Mouse (Mus musculus): Measurements from ENCODE around the gene Fgf11. TPM values are rescaled to one million over a fixed set of nuclear protein-coding genes. Genes with fewer than 3 reads are reported as not detected.
A peak's percentile ranks its signal among the peaks of the same experiment; 100 is the strongest.

Gene Fgf11
- total RNA-seq (2021): 10 to 100 TPM; 20.0 to 21.5 TPM

GRCm38 (mm10) chr11:69801379-69801977 lies at the start of gene Fgf11:
TSS of gene Fgf11 (minus strand) at chr11:69801857.
- DNase-seq (ENCODE audit: extremely low spot score in 1 of 2, low spot score in 2 of 2): peak in 1 of 2 experiments; percentile 60
- intact Hi-C loops (cut with DNase I): loop anchor here (5.0 kb wide), 2 partner anchors 36 to 76 kb away; partner anchors contain the start of genes Nlgn2, Tmem256 and Tmem95

- DNase-seq (ENCODE audit: extremely low spot score in 1 of 2, low spot score in 2 of 2): no peak
- intact Hi-C loops (cut with DNase I): no loop called here
Observed at GRCm38 (mm10) chr11:69850754-69851153, 49.1 kb upstream of the Fgf11 start.

- intact Hi-C loops (cut with DNase I): no loop called here
- no peak for DNase-seq (ENCODE audit: extremely low spot score in 1 of 2, low spot score in 2 of 2)
Observed at GRCm38 (mm10) chr11:69849884-69850283, 48.2 kb upstream of the Fgf11 start.

GRCm38 (mm10) chr11:69849128-69849527 lies 47.5 kb upstream of the Fgf11 start:
- intact Hi-C loops (cut with DNase I): no loop called here
- DNase-seq (ENCODE audit: extremely low spot score in 1 of 2, low spot score in 2 of 2): no peak

- intact Hi-C loops (cut with DNase I): no loop called here
- DNase-seq (ENCODE audit: extremely low spot score in 1 of 2, low spot score in 2 of 2): no peak
Observed at GRCm38 (mm10) chr11:69848021-69848420, 46.4 kb upstream of the Fgf11 start.

- intact Hi-C loops (cut with DNase I): no loop called here
- DNase-seq (ENCODE audit: extremely low spot score in 1 of 2, low spot score in 2 of 2): no peak
Observed at GRCm38 (mm10) chr11:69846738-69847688, 45.4 kb upstream of the Fgf11 start.

GRCm38 (mm10) chr11:69846198-69846680 lies 44.6 kb upstream of the Fgf11 start, which contains the start of gene Plscr3:
TSS of gene Plscr3 (plus strand) at chr11:69846376.
- intact Hi-C loops (cut with DNase I): no loop called here

GRCm38 (mm10) chr11:69838714-69839104 lies 37.1 kb upstream of the Fgf11 start:
- no peak for DNase-seq (ENCODE audit: extremely low spot score in 1 of 2, low spot score in 2 of 2)
- intact Hi-C loops (cut with DNase I): loop anchor here (5.0 kb wide), 2 partner anchors 36 to 81 kb away; partner anchors contain the start of genes Fgf11 and Polr2a

More at GRCm38 (mm10) chr11:69846198-69846680, 44.6 kb upstream of the Fgf11 start, which contains the start of gene Plscr3:
- DNase-seq (ENCODE audit: extremely low spot score in 1 of 2, low spot score in 2 of 2): peak; percentile 76 to 94

GRCm38 (mm10) chr11:69837952-69838713 lies 36.5 kb upstream of the Fgf11 start, which contains the start of gene Tmem256:
TSS of gene Tmem256 (plus strand) at chr11:69838514.
- intact Hi-C loops (cut with DNase I): loop anchor here (5.0 kb wide), 2 partner anchors 36 to 81 kb away; partner anchors contain the start of genes Fgf11 and Polr2a
- peak; percentile 96 to 98 for DNase-seq (ENCODE audit: extremely low spot score in 1 of 2, low spot score in 2 of 2)

- peak in 1 of 2 experiments; percentile 91 for DNase-seq (ENCODE audit: extremely low spot score in 1 of 2, low spot score in 2 of 2)
- intact Hi-C loops (cut with DNase I): loop anchor here (5.0 kb wide), 2 partner anchors 35 to 80 kb away; partner anchors contain the start of genes Fgf11 and Polr2a
Observed at GRCm38 (mm10) chr11:69837604-69837951, 35.9 kb upstream of the Fgf11 start, which contains the start of gene Nlgn2. TSS of gene Nlgn2 (minus strand) at chr11:69837784.

GRCm38 (mm10) chr11:69836703-69837576 lies 35.3 kb upstream of the Fgf11 start:
- DNase-seq (ENCODE audit: extremely low spot score in 1 of 2, low spot score in 2 of 2): peak in 1 of 2 experiments; percentile 72
- intact Hi-C loops (cut with DNase I): loop anchor here (5.0 kb wide), 2 partner anchors 35 to 80 kb away; partner anchors contain the start of genes Fgf11 and Polr2a

- intact Hi-C loops (cut with DNase I): loop anchor here (5.0 kb wide), 2 partner anchors 34 to 79 kb away; partner anchors contain the start of genes Fgf11 and Polr2a
- DNase-seq (ENCODE audit: extremely low spot score in 1 of 2, low spot score in 2 of 2): no peak
Observed at GRCm38 (mm10) chr11:69835966-69836335, 34.3 kb upstream of the Fgf11 start.

- intact Hi-C loops (cut with DNase I): loop anchor here (5.0 kb wide), 2 partner anchors 33 to 78 kb away; partner anchors contain the start of genes Fgf11 and Polr2a
- no peak for DNase-seq (ENCODE audit: extremely low spot score in 1 of 2, low spot score in 2 of 2)
Observed at GRCm38 (mm10) chr11:69835326-69835965, 33.8 kb upstream of the Fgf11 start.

GRCm38 (mm10) chr11:69834001-69834549 lies 32.4 kb upstream of the Fgf11 start:
- no peak for DNase-seq (ENCODE audit: extremely low spot score in 1 of 2, low spot score in 2 of 2)

GRCm38 (mm10) chr11:69833554-69833953 lies 31.9 kb upstream of the Fgf11 start:
- DNase-seq (ENCODE audit: extremely low spot score in 1 of 2, low spot score in 2 of 2): no peak
- intact Hi-C loops (cut with DNase I): no loop called here

More at GRCm38 (mm10) chr11:69834001-69834549, 32.4 kb upstream of the Fgf11 start:
- intact Hi-C loops (cut with DNase I): no loop called here

GRCm38 (mm10) chr11:69828832-69829231 lies 27.2 kb upstream of the Fgf11 start:
- intact Hi-C loops (cut with DNase I): no loop called here
- no peak for DNase-seq (ENCODE audit: extremely low spot score in 1 of 2, low spot score in 2 of 2)

GRCm38 (mm10) chr11:69823456-69823855 lies 21.8 kb upstream of the Fgf11 start:
- intact Hi-C loops (cut with DNase I): no loop called here
- DNase-seq (ENCODE audit: extremely low spot score in 1 of 2, low spot score in 2 of 2): no peak

Measured in left cerebral cortex, postnatal 10 days (tissue).